9 mouse cellular contexts compared by ENCODE assay signal in the genomic region with DNA sequence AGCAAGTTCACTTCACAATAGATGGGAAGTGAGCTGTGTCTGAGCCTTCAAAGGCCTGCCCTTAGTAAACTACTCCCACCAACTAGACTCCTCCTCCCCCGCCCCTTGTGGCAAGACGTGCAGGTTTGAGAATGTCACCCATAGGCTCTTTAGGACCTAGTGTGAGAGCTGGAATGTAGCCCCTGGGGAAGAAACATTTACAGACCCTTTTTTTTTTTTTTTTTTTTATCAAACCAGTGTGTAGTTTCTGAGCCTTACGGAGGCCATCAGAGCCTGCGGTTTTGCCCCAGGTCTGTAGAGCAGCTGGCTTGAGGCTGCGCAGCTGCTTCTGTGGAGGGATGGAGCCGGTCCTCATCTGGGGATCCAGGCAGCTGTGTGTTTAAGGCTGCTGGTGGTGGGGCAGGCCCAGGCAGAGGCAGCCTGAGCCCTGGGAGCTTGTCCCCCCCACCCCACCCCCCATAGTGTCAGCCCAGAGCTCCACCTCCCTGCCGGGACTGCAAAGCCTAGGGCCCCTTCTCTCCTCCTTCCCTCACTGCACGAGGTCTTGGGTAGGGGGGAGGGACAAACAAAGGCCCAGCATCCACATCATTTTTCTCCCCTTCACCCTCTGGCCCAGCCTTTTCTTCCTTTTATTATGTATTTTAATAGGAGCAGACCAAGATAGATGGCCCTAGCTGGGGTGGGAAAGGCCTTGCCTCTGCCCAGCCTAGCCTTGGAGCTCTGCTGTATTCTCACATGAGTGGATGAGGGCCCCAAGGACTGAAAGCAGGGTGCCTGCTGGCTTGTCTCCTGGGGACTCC. TPM values are rescaled to one million over a fixed set of nuclear protein-coding genes. Genes with fewer than 3 reads are reported as not detected.
A peak's percentile ranks its signal among the peaks of the same experiment; 100 is the strongest.
DNase-seq lines count a peak whose midpoint lies in the region; ATAC-seq and TF ChIP-seq lines count a peak whose summit lies in the region.
"Had no signal": no experiment of that assay in that cellular context is flagged by ENCODE, and none has a peak within 500 bp of the region (broad histone marks: within the 10 kb centered on the region; RNA-seq: fewer than 3 reads in every experiment).

No protein-coding gene starts in this region.

- H3K9ac ChIP-seq in kidney, postnatal 0 days (ENCODE audit: low read depth, low read length): no peak overlapping the region
- no peak overlapping the region for H3K9ac ChIP-seq in hindbrain, embryonic 15.5 days
- no peak overlapping the region for H3K9ac ChIP-seq in stomach, embryonic 14.5 days (replicated peaks; ENCODE audit: low read depth, low read length)
- no peak overlapping the region for H3K9ac ChIP-seq in heart, embryonic 11.5 days (ENCODE audit: low read depth, low read length)
- H3K9ac ChIP-seq: liver, embryonic 14.5 days had no signal

- H3K36me3 ChIP-seq in kidney, postnatal 0 days (ENCODE audit: insufficient read depth, low read length): no peaks in the 10 kb centered on the region
- H3K36me3 ChIP-seq in hindbrain, embryonic 15.5 days: no peaks in the 10 kb centered on the region
- H3K36me3 ChIP-seq in stomach, embryonic 14.5 days (ENCODE audit: control insufficient read depth, insufficient read depth, low read length): no peaks in the 10 kb centered on the region
- no peaks in the 10 kb centered on the region for H3K36me3 ChIP-seq in heart, embryonic 11.5 days (ENCODE audit: control insufficient read depth, insufficient read depth, low read length)

- no peaks in the 10 kb centered on the region for H3K4me1 ChIP-seq in kidney, postnatal 0 days (replicated peaks; ENCODE audit: insufficient read depth, low read length)
- H3K4me1 ChIP-seq in hindbrain, embryonic 15.5 days (replicated peaks): peaks cover 10% of the 10 kb centered on the region; the same call in 1 of the 2 replicates
- peaks cover 12% of the 10 kb centered on the region; the same call in 1 of the 2 replicates for H3K4me1 ChIP-seq in stomach, embryonic 14.5 days (ENCODE audit: control insufficient read depth, insufficient read depth, low read length)
- H3K4me1 ChIP-seq in heart, embryonic 11.5 days (ENCODE audit: control insufficient read depth, insufficient read depth, low read length): peaks cover 1% of the 10 kb centered on the region

- no peak overlapping the region for H3K4me3 ChIP-seq in kidney, postnatal 0 days (replicated peaks; ENCODE audit: low read depth, low read length)
- no peak overlapping the region for H3K4me3 ChIP-seq in hindbrain, embryonic 15.5 days
- H3K4me3 ChIP-seq in stomach, embryonic 14.5 days (ENCODE audit: low read depth, low read length): no peak overlapping the region
- H3K4me3 ChIP-seq in heart, embryonic 11.5 days (ENCODE audit: low read depth, low read length): no peak overlapping the region

- no peaks in the 10 kb centered on the region for H3K27me3 ChIP-seq in kidney, postnatal 0 days (ENCODE audit: insufficient read depth, low read length)
- H3K27me3 ChIP-seq in hindbrain, embryonic 15.5 days: no peaks in the 10 kb centered on the region
- no peaks in the 10 kb centered on the region for H3K27me3 ChIP-seq in stomach, embryonic 14.5 days (ENCODE audit: control insufficient read depth, insufficient read depth, low read length)
- H3K27me3 ChIP-seq in heart, embryonic 11.5 days (ENCODE audit: control insufficient read depth, insufficient read depth, low read length): peaks cover 2% of the 10 kb centered on the region; the same call in 1 of the 2 replicates

- intact Hi-C loops in heart, postnatal 25 days (cut with DNase I): no loop called here

- H3K9me3 ChIP-seq in kidney, postnatal 0 days (replicated peaks; ENCODE audit: low read length): no peaks in the 10 kb centered on the region
- no peaks in the 10 kb centered on the region for H3K9me3 ChIP-seq in hindbrain, embryonic 15.5 days
- H3K9me3 ChIP-seq in stomach, embryonic 14.5 days (ENCODE audit: control insufficient read depth, low read depth, low read length): no peaks in the 10 kb centered on the region
- H3K9me3 ChIP-seq in heart, embryonic 11.5 days (replicated peaks; ENCODE audit: control insufficient read depth, low read length): no peaks in the 10 kb centered on the region

- ATAC-seq in kidney, postnatal 0 days (replicated peaks; ENCODE audit: low FRiP score, low read depth): peak; percentile 52
- ATAC-seq in hindbrain, embryonic 15.5 days (ENCODE audit: low FRiP score, low read depth): peak; percentile 48; the same call in 1 of the 2 replicates
- peak; percentile 86; the same call in 1 of the 2 replicates for ATAC-seq in stomach, embryonic 14.5 days (ENCODE audit: insufficient number of reproducible peaks, insufficient read depth, low FRiP score, low read depth)
- ATAC-seq in heart, embryonic 11.5 days (replicated peaks; ENCODE audit: insufficient number of reproducible peaks, low FRiP score, low TSS enrichment): no peak; the same call in 1 of the 2 replicates

- 48% methylated on average over 8 of the region's 8 CpGs for WGBS in kidney, postnatal 0 days
- WGBS in hindbrain, embryonic 15.5 days: 29% methylated on average over 7 of the region's 8 CpGs
- WGBS in stomach, embryonic 14.5 days: 24% methylated on average over 7 of the region's 8 CpGs
- 39% methylated on average over 8 of the region's 8 CpGs for WGBS in heart, embryonic 11.5 days (ENCODE audit: insufficient replicate concordance)

- DNase-seq in kidney, postnatal 0 days (ENCODE audit: low spot score): peak; percentile 89
- DNase-seq in kidney, adult 11 months: no peak
- DNase-seq in embryo, embryonic 10 days (ENCODE audit: low spot score): peak; percentile 58
- no peak for DNase-seq in heart, postnatal 25 days (ENCODE audit: low spot score)
- DNase-seq in cerebellum, adult 11 months: no peak

- no peak overlapping the region for H3K4me2 ChIP-seq in kidney, postnatal 0 days (ENCODE audit: low read length)
- H3K4me2 ChIP-seq in hindbrain, embryonic 15.5 days: no peak overlapping the region
- H3K4me2 ChIP-seq in stomach, embryonic 14.5 days (replicated peaks; ENCODE audit: low read depth, low read length): no peak overlapping the region
- H3K4me2 ChIP-seq in heart, embryonic 11.5 days: no peak overlapping the region

- H3K27ac ChIP-seq in kidney, postnatal 0 days: peak overlapping the region; percentile 72
- H3K27ac ChIP-seq in hindbrain, embryonic 15.5 days (replicated peaks): no peak overlapping the region
- H3K27ac ChIP-seq in stomach, embryonic 14.5 days (ENCODE audit: low read length): peak overlapping the region; percentile 89
- H3K27ac ChIP-seq in heart, embryonic 11.5 days (ENCODE audit: low read depth, low read length): no peak overlapping the region
- H3K27ac ChIP-seq: liver, embryonic 14.5 days had no signal

- TF ChIP-seq CTCF in kidney, postnatal 0 days (IDR thresholded peaks at IDR 0.05; ENCODE audit: low read depth): no peak; the same call in 1 of the 2 replicates

RNA-seq across cellular contexts. Expression of a gene that starts 26.2 kb away (rescaled TPM):
- 9.4 and 9.6 TPM in 2 replicates for polyA plus RNA-seq in kidney, postnatal 0 days (2015; fragmentation: Nextera tagmentation; extraction: Ambion mirVana)
- polyA plus RNA-seq in hindbrain, embryonic 15.5 days (2015; fragmentation: Nextera tagmentation; extraction: Ambion mirVana): 4.7 and 4.9 TPM in 2 replicates
- 9.0 and 10.3 TPM in 2 replicates for polyA plus RNA-seq in stomach, embryonic 14.5 days (2014; fragmentation: Nextera tagmentation; extraction: Ambion mirVana)
- 4.2 and 5.2 TPM in 2 replicates for polyA plus RNA-seq in heart, embryonic 11.5 days (2014; fragmentation: Nextera tagmentation; extraction: Ambion mirVana)
- 10 to 100 TPM; 41.5 to 45.9 TPM for total RNA-seq in heart, postnatal 25 days (2021)

Comparison
In these comparisons a context has a peak if more than half of its experiments do, and no peak if none do; other contexts are left out.
1. DNase-seq: peak in kidney, postnatal 0 days (single experiment) and embryo, embryonic 10 days (single experiment); none in kidney, adult 11 months (single experiment), heart, postnatal 25 days (single experiment) and cerebellum, adult 11 months (single experiment).
2. H3K27ac ChIP-seq: peak in kidney, postnatal 0 days (single experiment) and stomach, embryonic 14.5 days (single experiment); none in hindbrain, embryonic 15.5 days (single experiment) and heart, embryonic 11.5 days (single experiment).